Mouse (Mus musculus) forebrain, embryonic 14.5 days (tissue): Measurements from ENCODE around the gene Dzank1. TPM values are rescaled to one million over a fixed set of nuclear protein-coding genes. Genes with fewer than 3 reads are reported as not detected.

Experiments
- ATAC-seq: fragments of 200-750 bp; cut with Nextera tagmentation; 2 replicates; pipeline ENCODE4 v1.8.0; 2017; ENCODE audit warnings: mild to moderate bottlenecking, moderate library complexity
- DNase-seq: peaks from one replicate; pipeline ENCODE4 v3.0.0-alpha.2; 2015; ENCODE audit warnings: low spot score
- H3K27ac ChIP-seq: fragments of 300-500 bp; sonication (generic); 2 replicates; pipeline ENCODE4 v1.5.1; 2014; ENCODE audit warnings: low read depth, mild to moderate bottlenecking, control low read depth, low read length, moderate library complexity
- H3K27me3 ChIP-seq: fragments of 300-500 bp; sonication (generic); replicated peaks from 2 replicates; pipeline ENCODE4 v1.6.1; 2014; ENCODE audit warnings: low read length, control low read depth, mixed read lengths; ENCODE audit not compliant: control insufficient read depth, insufficient read depth
- H3K36me3 ChIP-seq: fragments of 300-500 bp; sonication (generic); 2 replicates; pipeline ENCODE4 v1.6.1; 2014; ENCODE audit warnings: low read length, control low read depth; ENCODE audit not compliant: control insufficient read depth, insufficient read depth
- H3K4me1 ChIP-seq: fragments of 300-500 bp; sonication (generic); 2 replicates; pipeline ENCODE4 v1.6.1; 2014; ENCODE audit warnings: antibody characterized with exemption, low read length, control low read depth; ENCODE audit not compliant: control insufficient read depth, insufficient read depth
- H3K4me2 ChIP-seq: fragments of 300-500 bp; sonication (generic); 2 replicates; pipeline ENCODE4 v1.6.1; 2014; ENCODE audit warnings: mild to moderate bottlenecking, control low read depth, low read length
- H3K4me3 ChIP-seq: fragments of 300-500 bp; sonication (generic); 2 replicates; pipeline ENCODE4 v1.5.1; 2014; ENCODE audit warnings: low read depth, low read length, control low read depth
- H3K9ac ChIP-seq: fragments of 300-500 bp; sonication (generic); 2 replicates; pipeline ENCODE4 v1.6.1; 2014; ENCODE audit warnings: mild to moderate bottlenecking, low read length, control low read depth, moderate library complexity
- H3K9me3 ChIP-seq: fragments of 300-500 bp; sonication (generic); replicated peaks from 2 replicates; pipeline ENCODE4 v1.6.1; 2016; ENCODE audit warnings: low read length, control low read depth, mixed read lengths; ENCODE audit not compliant: control insufficient read depth
- WGBS: fragments of 180-500 bp; shearing (Covaris S2); extraction: QIAGEN DNeasy Blood & Tissue Kit; methylation state at CpG from one replicate; pipeline ENCODE4 v1.1.7; 2014; 5-methylcytosine and 5-hydroxymethylcytosine counted together
- polyA plus RNA-seq: library from polyadenylated mRNA; unstranded; fragments of >200 nt; fragmentation: Nextera tagmentation; extraction: Ambion mirVana; gene quantifications from 2 replicates; pipeline ENCODE4 v1.2.1, GENCODE M21; 2014

Gene Dzank1
- polyA plus RNA-seq, 1 experiment from 2014 or later: 4.3 TPM

GRCm38 (mm10) chr2:144489342-144489741 lies 37.9 kb downstream of the Dzank1 start:
- Histone ChIP-seq H3K36me3 (no peaks in the 10 kb centered on the region), H3K4me2 (no peak overlapping the region), H3K4me3 (no peak overlapping the region), H3K27ac (no peak overlapping the region), H3K4me1 (no peaks in the 10 kb centered on the region), H3K9me3 (no peaks in the 10 kb centered on the region), H3K27me3 (no peaks in the 10 kb centered on the region), H3K9ac (no peak overlapping the region)
- DNase-seq: no peak
- 85% methylated on average over 5 of the region's 5 CpGs for WGBS
- no peak for ATAC-seq

GRCm38 (mm10) chr2:144487476-144487875 lies 39.7 kb downstream of the Dzank1 start:
- no peak overlapping the region for H3K4me3 ChIP-seq
- no peak overlapping the region for H3K27ac ChIP-seq
- H3K4me1 ChIP-seq: no peaks in the 10 kb centered on the region
- no peak overlapping the region for H3K4me2 ChIP-seq
- H3K9me3 ChIP-seq: no peaks in the 10 kb centered on the region
- no peak overlapping the region for H3K9ac ChIP-seq
- no peaks in the 10 kb centered on the region for H3K36me3 ChIP-seq
- no peak for DNase-seq
- ATAC-seq: no peak
- WGBS: 80% methylated on average over 6 of the region's 6 CpGs
- no peaks in the 10 kb centered on the region for H3K27me3 ChIP-seq

- Histone ChIP-seq H3K9me3 (no peaks in the 10 kb centered on the region), H3K27ac (no peak overlapping the region), H3K27me3 (no peaks in the 10 kb centered on the region), H3K36me3 (peaks cover 5% of the 10 kb centered on the region; the same call in 1 of the 2 replicates), H3K4me2 (no peak overlapping the region), H3K4me3 (no peak overlapping the region), H3K9ac (no peak overlapping the region), H3K4me1 (no peaks in the 10 kb centered on the region)
- 88% methylated on average over 7 of the region's 7 CpGs for WGBS
- DNase-seq (no peak), ATAC-seq (no peak)
These were observed 41.8 kb downstream of the Dzank1 start for GRCm38 (mm10) chr2:144485439-144485838.

- H3K4me1 ChIP-seq: no peaks in the 10 kb centered on the region
- H3K27me3 ChIP-seq: no peaks in the 10 kb centered on the region
- WGBS: 50% methylated on average over 1 of the region's 1 CpGs
- no peaks in the 10 kb centered on the region for H3K9me3 ChIP-seq
- H3K4me3 ChIP-seq: no peak overlapping the region
- H3K36me3 ChIP-seq: peaks cover 5% of the 10 kb centered on the region; the same call in 1 of the 2 replicates
- no peak overlapping the region for H3K9ac ChIP-seq
- ATAC-seq (no peak; the same call in 1 of the 2 replicates), DNase-seq (peak; percentile 73)
- H3K27ac ChIP-seq: no peak overlapping the region
- H3K4me2 ChIP-seq: no peak overlapping the region
These were observed 43.1 kb downstream of the Dzank1 start for GRCm38 (mm10) chr2:144484084-144484483.

GRCm38 (mm10) chr2:144479421-144479820 lies 47.8 kb downstream of the Dzank1 start:
- WGBS: 75% methylated on average over 2 of the region's 2 CpGs
- Histone ChIP-seq H3K4me3 (no peak overlapping the region), H3K4me1 (no peaks in the 10 kb centered on the region), H3K9ac (no peak overlapping the region), H3K4me2 (no peak overlapping the region), H3K36me3 (peaks cover 5% of the 10 kb centered on the region; the same call in 1 of the 2 replicates), H3K27ac (no peak overlapping the region), H3K9me3 (no peaks in the 10 kb centered on the region), H3K27me3 (no peaks in the 10 kb centered on the region)
- ATAC-seq (no peak), DNase-seq (no peak)

GRCm38 (mm10) chr2:144467203-144467602 lies 60.0 kb downstream of the Dzank1 start:
- Histone ChIP-seq H3K4me3 (no peak overlapping the region), H3K9ac (no peak overlapping the region), H3K4me1 (no peaks in the 10 kb centered on the region), H3K9me3 (no peaks in the 10 kb centered on the region), H3K4me2 (no peak overlapping the region), H3K27ac (no peak overlapping the region), H3K27me3 (no peaks in the 10 kb centered on the region), H3K36me3 (no peaks in the 10 kb centered on the region)
- no peak for DNase-seq
- WGBS: 59% methylated on average over 5 of the region's 5 CpGs
- ATAC-seq: no peak

GRCm38 (mm10) chr2:144465876-144466575 lies 61.2 kb downstream of the Dzank1 start:
- DNase-seq (no peak), ATAC-seq (no peak)
- H3K4me2 ChIP-seq: no peak overlapping the region
- H3K4me3 ChIP-seq: no peak overlapping the region
- no peak overlapping the region for H3K9ac ChIP-seq
- no peaks in the 10 kb centered on the region for H3K36me3 ChIP-seq
- H3K27me3 ChIP-seq: no peaks in the 10 kb centered on the region
- no peaks in the 10 kb centered on the region for H3K9me3 ChIP-seq
- WGBS: 85% methylated on average over 14 of the region's 14 CpGs
- no peaks in the 10 kb centered on the region for H3K4me1 ChIP-seq
- H3K27ac ChIP-seq: no peak overlapping the region

- H3K27me3 ChIP-seq: no peaks in the 10 kb centered on the region
- H3K4me3 ChIP-seq: no peak overlapping the region
- ATAC-seq: no peak
- no peaks in the 10 kb centered on the region for H3K36me3 ChIP-seq
- H3K4me2 ChIP-seq: no peak overlapping the region
- no peak for DNase-seq
- no peaks in the 10 kb centered on the region for H3K9me3 ChIP-seq
- no peaks in the 10 kb centered on the region for H3K4me1 ChIP-seq
- 81% methylated on average over 9 of the region's 9 CpGs for whole genome bisulfite sequencing
- no peak overlapping the region for H3K27ac ChIP-seq
- H3K9ac ChIP-seq: no peak overlapping the region
These were observed 62.1 kb downstream of the Dzank1 start for GRCm38 (mm10) chr2:144464799-144465760.

- DNase-seq (no peak), ATAC-seq (no peak)
- WGBS: 74% methylated on average over 7 of the region's 7 CpGs
These were observed 63.0 kb downstream of the Dzank1 start for GRCm38 (mm10) chr2:144464182-144464581.

More at GRCm38 (mm10) chr2:144464182-144464581, 63.0 kb downstream of the Dzank1 start:
- Histone ChIP-seq H3K4me1 (no peaks in the 10 kb centered on the region), H3K36me3 (no peaks in the 10 kb centered on the region), H3K9me3 (no peaks in the 10 kb centered on the region), H3K27me3 (no peaks in the 10 kb centered on the region), H3K27ac (no peak overlapping the region), H3K4me3 (no peak overlapping the region), H3K9ac (no peak overlapping the region), H3K4me2 (no peak overlapping the region)
